Mouse (Mus musculus) heart, adult 2 months (tissue): ENCODE measurements at regions not wholly inside any gene's neighbourhood (a gene's known extent, or its start where the extent isn't known, plus 50 kb on each side); places are given as distances from the start of the nearest gene placed in this dataset.

Experiments used
- DNase-seq, 2 experiments: peaks; one replicate each; pipeline ENCODE4 v3.0.0; 2021
- H3K27ac ChIP-seq: fragments of 200-600 bp; 2 replicates; pipeline ENCODE4 v1.8.1; 2022
- H3K27me3 ChIP-seq: fragments of 200-500 bp; 2 replicates; pipeline ENCODE4 v1.6.1; 2012; ENCODE audit warnings: mild to moderate bottlenecking, low read length, inconsistent platforms, mixed read lengths; ENCODE audit not compliant: control insufficient read depth, insufficient read depth
- H3K36me3 ChIP-seq: fragments of 200-500 bp; 2 replicates; pipeline ENCODE4 v1.6.1; 2012; ENCODE audit warnings: low read length, inconsistent platforms; ENCODE audit not compliant: control insufficient read depth, insufficient read depth
- H3K4me1 ChIP-seq: fragments of 200-500 bp; 2 replicates; pipeline ENCODE4 v1.6.1; 2011; ENCODE audit warnings: low read length; ENCODE audit not compliant: control insufficient read depth, insufficient read depth
- H3K4me3 ChIP-seq: fragments of 200-600 bp; 2 replicates; pipeline ENCODE4 v1.8.1; 2022
- H3K79me2 ChIP-seq: fragments of 200-500 bp; replicated peaks from 2 replicates; pipeline ENCODE4 v1.6.1; 2012; ENCODE audit warnings: mild to moderate bottlenecking, inconsistent platforms, low read length, moderate library complexity, mixed read lengths; ENCODE audit not compliant: control insufficient read depth, insufficient read depth
- H3K9ac ChIP-seq: fragments of 200-500 bp; 2 replicates; pipeline ENCODE4 v1.6.1; 2012; ENCODE audit warnings: low read depth, mild to moderate bottlenecking, control low read depth, inconsistent platforms, low read length, mixed read lengths
- CTCF ChIP-seq: fragments of 200-600 bp; IDR thresholded peaks from 2 replicates; pipeline ENCODE4 v1.8.1; 2022; ENCODE audit warnings: antibody characterized with exemption, mild to moderate bottlenecking, moderate library complexity
- EP300 ChIP-seq: fragments of 200-500 bp; IDR thresholded peaks from 2 replicates; pipeline ENCODE4 v1.6.1; 2011; ENCODE audit warnings: low read depth, low read length, control low read depth; ENCODE audit not compliant: insufficient read depth
- POLR2A ChIP-seq: fragments of 200-500 bp; IDR thresholded peaks from 2 replicates; pipeline ENCODE4 v1.6.1; 2011; ENCODE audit warnings: mild to moderate bottlenecking, low read depth, low read length, control low read depth; ENCODE audit not compliant: insufficient read depth
- WGBS: fragments of 180-500 bp; shearing (Covaris S2); methylation state at CpG from one replicate; pipeline ENCODE4 v1.1.7; 2018; 5-methylcytosine and 5-hydroxymethylcytosine counted together
- intact Hi-C: fragments of 180-260 bp; cut with DNase I; formaldehyde crosslinking; loops from one replicate; pipeline ENCODE4 v1.15.1; 2025

- no peaks in the 10 kb centered on the region for H3K79me2 ChIP-seq
- H3K27me3 ChIP-seq = no peaks in the 10 kb centered on the region; the same call in 1 of the 2 replicates
- H3K36me3 ChIP-seq = no peaks in the 10 kb centered on the region
- TF ChIP-seq EP300 (no peak), CTCF (no peak), POLR2A (no peak)
- H3K4me3 ChIP-seq = no peak overlapping the region
- no peak for DNase-seq
- no peak overlapping the region for H3K27ac ChIP-seq
- intact Hi-C loops = no loop called here
- H3K4me1 ChIP-seq = no peaks in the 10 kb centered on the region
- WGBS = 82% methylated on average over 5 of the region's 5 CpGs
- H3K9ac ChIP-seq = no peak overlapping the region
Measured at GRCm38 (mm10) chr17:66266803-66267202, 143.5 kb downstream of the Ddx11 start.

GRCm38 (mm10) chr17:66267831-66268230, 144.5 kb downstream of the Ddx11 start:
- Histone ChIP-seq H3K36me3 (no peaks in the 10 kb centered on the region), H3K4me3 (no peak overlapping the region), H3K27me3 (no peaks in the 10 kb centered on the region; the same call in 1 of the 2 replicates), H3K9ac (no peak overlapping the region), H3K79me2 (no peaks in the 10 kb centered on the region), H3K27ac (no peak overlapping the region), H3K4me1 (no peaks in the 10 kb centered on the region)
- TF ChIP-seq POLR2A (no peak), EP300 (no peak), CTCF (no peak)
- WGBS = 60% methylated on average over 6 of the region's 6 CpGs
- DNase-seq = no peak
- intact Hi-C loops = no loop called here

GRCm38 (mm10) chr17:66269567-66269966, 146.2 kb downstream of the Ddx11 start:
- WGBS = 33% methylated on average over 6 of the region's 6 CpGs
- no peak overlapping the region for H3K9ac ChIP-seq
- no peaks in the 10 kb centered on the region for H3K4me1 ChIP-seq
- H3K4me3 ChIP-seq = no peak overlapping the region
- no peaks in the 10 kb centered on the region for H3K79me2 ChIP-seq
- TF ChIP-seq EP300 (no peak), POLR2A (no peak), CTCF (no peak)
- H3K27me3 ChIP-seq = no peaks in the 10 kb centered on the region; the same call in 1 of the 2 replicates
- intact Hi-C loops = no loop called here
- no peaks in the 10 kb centered on the region for H3K36me3 ChIP-seq
- no peak for DNase-seq
- H3K27ac ChIP-seq = no peak overlapping the region

- DNase-seq = no peak
- Histone ChIP-seq H3K79me2 (no peaks in the 10 kb centered on the region), H3K27me3 (no peaks in the 10 kb centered on the region), H3K9ac (no peak overlapping the region), H3K4me3 (no peak overlapping the region), H3K36me3 (no peaks in the 10 kb centered on the region), H3K4me1 (peaks cover under 1% of the 10 kb centered on the region; the same call in 1 of the 2 replicates), H3K27ac (no peak overlapping the region)
- TF ChIP-seq POLR2A (no peak), CTCF (no peak), EP300 (no peak)
- 82% methylated on average over 7 of the region's 7 CpGs for WGBS
- intact Hi-C loops = no loop called here
Measured at GRCm38 (mm10) chr17:66271906-66272305, 148.6 kb downstream of the Ddx11 start.

GRCm38 (mm10) chr17:66276778-66277177, 153.5 kb downstream of the Ddx11 start:
- TF ChIP-seq POLR2A (no peak), CTCF (no peak), EP300 (no peak)
- Histone ChIP-seq H3K79me2 (no peaks in the 10 kb centered on the region), H3K27ac (no peak overlapping the region; the same call in 1 of the 2 replicates), H3K36me3 (no peaks in the 10 kb centered on the region), H3K4me1 (peaks cover 2% of the 10 kb centered on the region; the same call in 1 of the 2 replicates), H3K4me3 (no peak overlapping the region), H3K9ac (no peak overlapping the region), H3K27me3 (no peaks in the 10 kb centered on the region)
- WGBS = 44% methylated on average over 13 of the region's 13 CpGs
- intact Hi-C loops = no loop called here
- DNase-seq = peak; percentile 32 to 49

GRCm38 (mm10) chr17:66278037-66278436, 154.7 kb downstream of the Ddx11 start:
- no peaks in the 10 kb centered on the region for H3K27me3 ChIP-seq
- no peak overlapping the region for H3K9ac ChIP-seq
- intact Hi-C loops = no loop called here
- H3K36me3 ChIP-seq = no peaks in the 10 kb centered on the region
- H3K4me3 ChIP-seq = no peak overlapping the region
- no peaks in the 10 kb centered on the region for H3K79me2 ChIP-seq
- no peak for DNase-seq
- H3K27ac ChIP-seq = no peak overlapping the region
- H3K4me1 ChIP-seq = peaks cover 2% of the 10 kb centered on the region; the same call in 1 of the 2 replicates
- TF ChIP-seq EP300 (no peak), CTCF (no peak), POLR2A (no peak)
- WGBS = 83% methylated on average over 5 of the region's 5 CpGs
